Mouse (Mus musculus): ENCODE measurements around the gene Myof.

Gene Myof

DNA sequence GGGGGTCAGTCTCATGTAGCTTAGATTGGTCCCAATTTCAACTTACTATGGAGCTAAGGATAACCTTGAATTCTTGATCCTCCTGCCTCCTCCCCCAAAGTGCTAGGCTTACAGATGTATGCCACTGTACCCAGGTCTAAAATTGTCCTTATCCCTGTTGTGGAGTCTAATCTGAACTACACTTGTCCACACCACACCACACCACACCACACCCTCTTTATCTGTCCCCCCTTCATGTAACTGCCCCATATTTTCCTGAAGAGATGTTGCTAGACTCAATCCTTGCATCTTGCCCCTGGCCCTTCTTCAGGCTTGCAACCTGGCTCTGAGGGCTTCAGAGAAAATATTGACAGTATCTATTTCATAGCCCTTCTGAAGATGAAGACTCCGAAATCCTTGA is 169.9 kb downstream of the Myof start:
- DNase-seq (ENCODE audit: low spot score) = no peak

DNA sequence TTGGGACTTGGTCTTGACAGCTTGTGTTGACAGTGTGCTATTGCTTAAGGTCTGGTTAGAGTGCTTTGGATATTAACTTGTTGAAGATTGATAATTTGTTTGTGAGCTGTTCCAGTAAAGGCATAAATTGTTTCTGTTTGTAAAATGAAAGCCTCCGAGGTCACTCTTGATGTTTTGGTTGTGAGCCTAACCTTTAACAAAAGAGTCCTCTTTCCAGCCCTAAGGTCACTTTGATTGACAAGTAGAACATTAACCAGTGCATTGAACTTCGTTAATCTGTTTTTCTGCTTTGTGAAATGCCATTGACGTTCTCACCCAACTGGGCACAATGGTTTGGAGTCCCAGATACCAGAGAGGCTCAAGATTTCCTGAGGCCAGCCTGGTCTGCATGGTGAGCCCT is 175.8 kb downstream of the Myof start:
- DNase-seq (ENCODE audit: low spot score) = no peak

DNA sequence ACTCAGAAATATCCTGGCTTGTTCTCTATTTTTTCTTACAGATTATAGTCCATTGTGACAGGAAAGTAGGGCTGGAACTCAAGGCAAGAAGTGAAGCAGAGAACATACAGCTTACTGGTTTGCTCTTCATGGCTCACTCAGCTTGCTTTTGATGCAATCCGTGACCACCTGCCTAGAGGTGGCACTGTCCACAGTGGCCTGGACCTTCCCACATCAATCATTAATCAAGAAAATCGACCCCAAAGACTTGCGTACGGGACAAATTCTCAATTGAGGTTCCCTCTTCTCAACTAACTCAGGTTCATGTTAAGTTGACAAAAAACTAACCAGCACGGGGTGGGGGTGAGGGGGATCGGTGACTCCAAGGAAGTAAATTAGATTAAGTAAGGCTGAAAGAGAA is 176.4 kb downstream of the Myof start:
- no peak for DNase-seq (ENCODE audit: low spot score)

DNA sequence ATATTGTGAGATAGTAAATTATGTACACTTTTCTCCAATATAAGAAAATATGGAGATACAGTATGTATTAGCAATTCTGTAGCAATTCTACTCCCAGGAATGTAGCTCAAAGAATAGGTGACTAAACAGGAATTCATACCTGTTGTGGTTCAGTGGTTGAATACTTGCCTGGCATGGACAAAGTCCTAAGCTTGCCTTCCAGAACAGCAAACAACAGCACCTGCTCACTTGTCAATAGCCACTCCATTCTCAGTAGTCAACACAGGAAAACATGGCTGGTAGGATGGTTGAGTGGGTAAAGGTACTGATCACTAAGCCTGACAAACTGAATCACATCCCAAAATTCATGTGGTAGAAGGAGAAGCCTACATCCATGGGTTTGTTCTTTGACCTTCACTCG is 182.2 kb downstream of the Myof start:
- no peak for DNase-seq (ENCODE audit: low spot score)

DNA sequence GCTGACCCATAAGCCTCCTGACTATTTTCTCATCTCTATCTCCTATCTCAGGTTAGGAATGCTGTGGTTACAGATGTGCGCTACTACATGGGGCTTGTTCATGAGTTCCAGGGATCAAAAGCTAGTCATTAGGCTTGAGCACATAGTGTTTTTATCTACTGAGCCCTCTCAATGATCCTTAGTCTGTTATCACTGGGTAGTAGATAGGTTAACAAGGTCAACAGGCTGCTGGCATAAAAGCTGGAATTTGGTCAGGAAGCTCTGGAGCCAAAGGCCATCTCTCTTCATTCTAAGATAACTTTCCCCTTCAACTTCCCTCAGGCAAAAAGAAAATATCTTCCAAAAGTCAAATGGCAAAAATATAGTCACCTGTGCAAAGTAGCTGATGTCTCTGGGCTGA is 183.1 kb downstream of the Myof start:
- DNase-seq (ENCODE audit: low spot score) = no peak

DNA sequence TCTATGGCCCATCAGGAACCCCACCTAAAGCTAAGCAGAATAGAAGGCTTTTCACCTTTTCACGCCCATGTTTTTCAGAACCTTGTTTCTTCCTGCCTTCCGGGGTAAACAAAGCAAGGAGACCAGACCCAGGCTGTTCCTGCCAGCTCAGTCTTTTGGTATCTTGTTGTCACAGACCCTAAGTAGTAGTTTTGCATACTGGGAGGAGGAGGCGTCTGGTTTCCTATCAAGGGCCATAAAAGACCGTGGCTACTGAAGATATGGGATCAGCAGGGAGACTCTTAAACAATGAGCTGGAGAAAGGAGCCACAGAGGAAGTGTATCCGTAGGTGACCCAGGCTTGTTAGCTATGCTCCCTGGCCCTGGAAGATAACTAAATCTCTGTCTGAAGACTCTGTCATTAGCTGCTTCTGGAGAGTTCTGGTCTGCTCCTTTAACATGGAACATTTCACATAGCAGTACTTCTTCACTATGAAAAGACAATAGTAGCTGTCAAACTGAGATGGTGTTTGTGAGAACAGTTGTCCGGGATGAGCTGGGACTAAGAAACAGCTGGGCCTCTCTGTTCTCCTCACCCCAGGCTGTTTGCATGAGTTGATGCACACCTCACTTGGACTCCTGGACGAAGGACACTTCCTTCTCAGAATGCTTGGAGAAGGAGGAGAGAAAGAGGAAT is 184.8 kb downstream of the Myof start:
- no peak for DNase-seq (ENCODE audit: low spot score)

DNA sequence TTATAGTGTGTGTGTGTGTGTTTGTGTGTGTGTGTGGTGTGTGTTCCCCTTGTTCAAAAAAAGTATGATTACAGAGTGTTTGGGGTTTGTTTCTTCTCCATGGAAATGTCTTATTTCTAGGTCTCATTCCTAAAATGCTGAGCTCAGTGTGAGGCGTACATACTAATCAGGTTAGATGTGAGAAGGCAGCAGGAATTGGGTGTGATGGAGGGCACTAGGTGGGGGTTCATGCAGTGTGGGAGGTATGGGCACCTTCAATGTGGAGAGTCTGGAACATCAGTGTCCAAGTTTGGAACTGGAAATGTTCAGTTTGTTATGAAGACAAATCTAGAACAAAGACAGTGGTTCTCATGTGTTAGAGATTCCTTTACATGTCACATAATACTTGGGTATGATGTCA is 191.3 kb downstream of the Myof start:
- no peak for DNase-seq (ENCODE audit: low spot score)

DNA sequence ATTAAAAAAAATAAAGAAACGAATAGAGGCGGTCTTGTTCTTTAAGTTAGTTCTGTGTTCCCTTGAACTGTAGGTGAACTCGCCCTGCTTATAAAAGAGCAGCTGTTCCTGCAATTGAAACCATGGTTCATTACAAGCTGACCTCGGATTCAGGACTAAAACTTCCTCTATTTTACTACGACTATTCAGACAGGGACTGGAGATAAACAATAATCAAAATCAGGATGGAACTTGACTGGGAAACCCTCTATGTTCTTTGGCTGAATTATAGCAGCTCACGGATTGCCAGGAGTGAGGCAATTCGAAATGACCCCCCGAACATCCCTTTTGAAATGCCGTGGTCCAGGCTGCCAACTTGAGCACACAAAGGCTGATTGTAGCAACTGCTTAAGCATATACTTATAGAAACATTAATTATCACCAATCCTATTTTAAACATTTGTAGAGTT is 191.8 kb downstream of the Myof start:
- no peak for DNase-seq (ENCODE audit: low spot score)

All from adipocyte (in vitro differentiated cells).